Mouse (Mus musculus) thymus, postnatal 0 days (tissue): ENCODE measurements at regions not wholly inside any gene's neighbourhood (a gene's known extent, or its start where the extent isn't known, plus 50 kb on each side); places are given as distances from the start of the nearest gene placed in this dataset.
"Not testable (repeated sequence)": the region's sequence is repeated elsewhere in the genome, so short reads cannot be mapped to it uniquely, and the experiment has no call there.

Experiments used
- DNase-seq: peaks from one replicate; pipeline ENCODE4 v3.0.0-alpha.2; 2015; ENCODE audit warnings: low spot score

DNA sequence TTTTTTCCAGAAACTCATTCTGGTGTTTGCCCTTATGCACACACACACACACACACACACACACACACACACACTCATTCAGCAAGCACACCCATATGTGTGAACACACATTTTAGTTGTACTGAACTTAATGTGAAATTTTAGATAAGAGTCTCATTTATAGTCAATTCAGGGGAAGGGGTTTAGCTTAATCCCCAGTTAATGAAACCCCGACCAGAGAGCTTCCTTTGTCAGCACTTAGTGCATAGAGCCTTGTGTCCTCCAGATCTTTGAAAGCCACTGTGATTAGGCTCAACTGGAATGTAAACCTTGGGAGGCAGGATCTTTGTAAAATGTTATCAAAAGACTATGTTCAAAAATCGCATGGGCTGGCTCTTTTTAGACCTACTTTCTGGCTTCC is 53.4 kb downstream of the Rps12 start:
- no peak for DNase-seq

DNA sequence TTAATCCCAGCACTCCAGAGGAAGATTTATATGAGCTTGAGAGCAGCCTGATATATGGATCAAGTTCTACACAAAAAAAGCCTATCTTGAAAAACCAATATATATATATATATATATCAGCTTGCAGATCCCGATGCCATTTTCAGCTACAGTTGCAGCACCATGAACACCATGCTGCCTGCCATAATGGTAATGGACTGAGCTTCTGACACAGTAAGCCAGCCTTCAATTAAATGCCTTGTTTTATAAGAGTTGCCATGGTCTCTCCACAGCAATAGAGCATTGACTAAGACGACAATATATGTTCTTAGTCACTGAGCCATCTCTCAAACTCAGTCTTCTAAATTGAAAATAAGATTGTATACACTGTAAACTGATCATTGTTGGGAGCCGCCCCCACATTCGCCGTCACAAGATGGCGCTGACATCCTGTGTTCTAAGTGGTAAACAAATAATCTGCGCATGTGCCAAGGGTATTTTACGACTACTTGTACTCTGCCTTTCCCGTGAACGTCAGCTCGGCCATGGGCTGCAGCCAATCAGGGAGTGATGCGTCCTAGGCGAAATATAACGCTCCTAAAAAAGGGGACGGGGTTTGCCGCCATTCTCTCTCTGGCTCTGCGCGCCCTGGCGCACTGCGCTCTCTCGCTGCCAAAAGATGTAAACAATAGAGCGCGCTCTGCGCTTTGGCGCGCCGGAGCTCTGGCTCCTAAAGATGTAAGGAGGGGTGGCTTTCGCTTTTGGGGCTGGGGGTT is 60.9 kb downstream of the Rps12 start:
- not testable (repeated sequence) for DNase-seq

DNA sequence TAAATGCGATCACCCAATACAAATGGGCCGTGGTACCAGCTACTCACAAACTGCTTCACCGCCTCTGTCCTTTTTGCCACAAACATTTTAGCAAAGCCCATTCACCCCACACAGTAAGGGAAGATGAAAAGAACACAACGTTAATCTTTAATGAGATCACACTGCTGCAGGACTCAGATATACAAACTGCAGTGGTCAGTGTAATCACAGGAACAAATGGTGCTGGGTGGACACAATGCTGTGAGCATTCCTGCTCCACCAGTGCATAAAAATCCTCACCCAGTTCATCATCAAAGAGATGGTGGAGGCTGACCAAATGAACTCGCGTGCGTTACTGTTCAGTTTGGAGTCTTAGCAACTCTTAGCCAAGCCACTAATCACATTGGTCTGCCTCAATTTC is 69.0 kb downstream of the Rps12 start:
- DNase-seq, result no peak

DNA sequence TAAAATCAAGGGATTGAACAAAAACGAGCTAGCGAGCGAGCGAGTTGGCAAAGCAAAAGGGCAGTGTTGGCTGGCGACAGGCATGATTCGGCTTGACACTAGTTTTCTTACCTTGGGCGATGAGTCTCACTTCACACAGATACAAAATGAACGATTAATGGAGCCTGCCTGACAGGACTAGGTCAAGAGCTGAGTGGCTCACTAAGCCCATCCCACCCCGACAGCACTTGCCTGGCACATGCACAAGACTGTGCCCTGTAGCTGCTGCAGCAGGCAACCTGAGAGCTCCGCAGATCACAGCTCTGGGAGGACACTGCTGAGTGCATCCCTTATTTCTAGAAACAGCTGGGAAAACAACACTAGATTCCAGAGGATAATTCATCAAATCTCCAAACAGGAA is 71.6 kb downstream of the Rps12 start:
- no peak for DNase-seq

DNA sequence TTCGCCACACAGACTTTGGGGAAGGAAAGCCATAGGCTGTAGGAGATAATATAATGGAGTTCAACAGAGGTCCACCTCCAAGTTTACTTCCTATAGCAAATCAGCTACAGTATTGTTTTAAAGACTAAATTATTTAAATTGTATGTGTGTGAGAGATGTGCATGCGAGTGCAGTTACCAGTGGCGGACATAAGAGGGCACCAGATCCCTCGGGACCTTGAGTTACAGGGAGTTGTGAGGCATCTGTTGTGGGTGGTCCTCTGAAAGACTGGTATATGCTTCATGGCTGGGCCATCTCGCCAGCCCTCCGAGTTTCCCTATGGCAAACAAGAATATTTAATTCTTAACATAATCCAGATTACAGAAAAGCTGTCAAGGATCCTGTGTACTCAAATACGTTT is 72.0 kb downstream of the Rps12 start:
- DNase-seq, result no peak

DNA sequence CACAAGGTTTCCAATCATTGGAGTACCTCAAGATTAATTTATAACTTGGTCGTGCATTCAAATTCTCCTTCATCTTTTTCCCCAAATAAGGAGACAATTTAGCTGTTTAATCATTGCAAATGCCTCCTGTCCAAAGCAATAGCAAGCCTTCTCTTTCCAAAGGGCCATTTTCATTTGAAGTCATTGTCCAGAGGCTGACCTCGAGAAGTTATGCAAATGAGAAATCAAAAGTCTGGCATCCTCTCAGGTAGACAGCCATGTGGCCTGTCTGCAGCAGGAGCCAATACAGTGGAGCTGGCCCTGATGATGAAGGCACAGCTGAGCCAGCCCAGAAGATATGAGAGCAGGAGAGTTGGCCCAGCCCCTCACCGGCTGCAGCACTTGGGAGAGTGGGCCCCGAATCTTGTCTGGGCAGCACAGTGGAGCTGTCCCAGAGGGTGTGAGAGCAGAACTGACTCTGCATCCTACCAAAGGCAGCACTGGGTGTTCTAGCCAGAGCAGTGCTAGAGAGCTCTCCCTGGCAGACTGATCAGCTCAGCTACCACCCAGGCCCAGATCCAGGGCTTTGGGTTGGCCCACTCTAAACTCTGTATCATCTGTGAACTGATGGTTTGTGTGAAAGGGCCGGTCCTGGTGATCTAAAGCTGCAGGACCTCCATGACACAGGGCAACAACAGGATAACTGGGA is 74.2 kb downstream of the Rps12 start:
- no peak for DNase-seq

DNA sequence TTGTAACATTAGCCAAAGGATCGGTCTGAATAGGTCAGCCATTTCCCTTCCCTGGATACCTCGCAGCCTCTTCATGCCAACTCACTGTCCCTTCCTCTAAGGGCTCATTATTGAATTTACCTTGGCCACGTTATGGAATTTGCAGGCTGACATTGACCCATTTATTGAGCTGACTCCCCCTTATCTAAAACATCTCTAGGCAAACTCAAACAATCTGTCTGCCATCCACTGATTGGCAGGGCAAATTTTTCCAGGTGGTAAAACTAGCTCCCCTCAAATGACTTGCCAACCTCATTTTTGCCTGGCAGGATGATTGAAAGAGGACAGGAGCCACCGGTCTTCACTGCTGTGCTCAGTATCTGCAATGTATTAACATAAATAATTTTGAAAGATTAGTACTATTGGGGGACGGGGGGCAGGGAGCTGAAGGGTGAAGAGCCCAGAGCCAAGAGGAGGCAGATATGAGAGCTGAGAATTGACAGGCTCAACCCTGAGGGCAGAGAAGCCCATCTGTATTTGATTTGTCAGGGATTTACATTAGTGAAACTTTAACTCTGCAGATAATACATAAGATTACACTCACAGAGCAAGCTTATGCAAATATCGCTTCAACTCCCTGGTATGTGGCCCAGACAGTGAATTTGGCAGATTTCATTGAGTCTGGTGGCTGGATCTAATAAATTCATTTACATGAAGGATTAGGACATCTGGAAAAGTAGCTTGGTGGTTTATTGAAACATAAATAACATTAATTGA is 75.5 kb downstream of the Rps12 start:
- no peak for DNase-seq

DNA sequence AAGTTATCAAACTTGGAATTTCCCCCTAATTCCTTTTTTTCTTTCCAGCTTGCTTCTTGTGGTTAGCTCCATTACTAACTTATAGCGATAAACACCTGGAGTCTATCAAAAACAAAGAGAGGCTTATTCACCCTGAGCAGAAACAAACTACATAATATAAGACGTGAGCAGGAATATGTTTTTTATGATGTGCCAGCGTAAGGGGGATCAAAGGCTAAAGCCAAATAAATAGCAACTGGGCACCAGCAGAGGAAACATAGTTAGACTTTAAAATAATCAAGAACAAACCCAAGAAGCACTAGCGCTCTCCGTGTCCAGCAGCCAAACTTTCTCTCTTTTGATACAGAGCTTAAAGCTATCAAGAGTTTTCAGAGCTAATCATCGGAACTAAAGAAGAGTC is 76.1 kb downstream of the Rps12 start:
- DNase-seq, result no peak

DNA sequence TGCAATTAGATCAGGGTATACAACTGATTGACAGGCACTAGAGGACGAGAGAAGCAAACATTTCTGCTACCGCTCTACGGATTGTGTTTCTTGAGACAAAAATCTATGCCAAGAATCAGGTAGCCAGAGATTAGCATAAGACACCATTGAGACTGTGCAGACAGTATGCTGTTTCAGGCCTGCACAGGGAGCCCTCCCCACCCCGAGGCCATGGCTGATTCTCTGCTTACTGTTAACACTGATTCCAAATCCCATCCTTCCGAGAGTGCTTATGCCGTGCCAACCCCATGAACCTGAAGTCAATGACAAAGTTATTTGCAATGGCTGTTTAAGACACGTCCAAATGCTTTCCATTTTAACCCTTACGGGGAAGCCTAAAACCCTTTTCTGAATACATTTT is 78.8 kb downstream of the Rps12 start:
- DNase-seq, result no peak

DNA sequence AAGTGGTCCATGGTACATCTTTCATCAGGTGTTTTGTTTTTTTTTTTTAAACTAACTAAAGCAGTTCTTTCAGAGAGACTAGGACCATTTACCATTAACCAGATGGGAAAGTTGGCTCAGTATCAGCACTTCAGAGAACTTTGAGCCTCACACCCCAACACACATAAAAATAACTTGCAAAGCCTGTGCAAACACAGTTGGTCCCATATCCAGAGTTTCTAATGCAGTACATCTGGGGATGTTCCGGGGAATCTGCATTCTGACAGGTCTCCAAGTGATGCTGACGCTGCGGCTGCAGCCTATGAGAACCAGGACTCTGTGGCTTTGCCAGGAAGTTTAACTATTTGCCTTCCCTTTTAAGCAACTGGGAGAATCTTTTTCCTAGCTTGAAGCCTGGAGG is 79.9 kb downstream of the Rps12 start:
- no peak for DNase-seq

DNA sequence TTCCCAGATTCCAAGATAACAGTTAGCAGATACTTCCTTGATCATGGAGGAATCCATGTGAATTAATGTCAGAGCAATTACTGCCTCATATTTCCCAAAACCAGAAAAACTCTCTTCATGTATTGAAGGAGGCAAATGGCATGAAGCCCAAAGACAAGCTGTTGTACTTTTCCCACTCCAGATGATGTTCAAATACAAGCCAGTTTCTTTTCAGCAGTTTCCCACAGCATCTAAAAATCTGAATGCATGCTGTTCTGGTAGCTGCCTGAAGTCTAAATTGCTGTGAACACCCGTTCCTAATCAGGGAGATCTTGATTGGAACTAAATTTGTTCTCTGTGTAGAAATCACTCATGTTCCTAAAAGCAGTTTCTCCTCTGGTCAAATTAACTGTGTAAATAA is 83.0 kb downstream of the Rps12 start:
- no peak for DNase-seq

DNA sequence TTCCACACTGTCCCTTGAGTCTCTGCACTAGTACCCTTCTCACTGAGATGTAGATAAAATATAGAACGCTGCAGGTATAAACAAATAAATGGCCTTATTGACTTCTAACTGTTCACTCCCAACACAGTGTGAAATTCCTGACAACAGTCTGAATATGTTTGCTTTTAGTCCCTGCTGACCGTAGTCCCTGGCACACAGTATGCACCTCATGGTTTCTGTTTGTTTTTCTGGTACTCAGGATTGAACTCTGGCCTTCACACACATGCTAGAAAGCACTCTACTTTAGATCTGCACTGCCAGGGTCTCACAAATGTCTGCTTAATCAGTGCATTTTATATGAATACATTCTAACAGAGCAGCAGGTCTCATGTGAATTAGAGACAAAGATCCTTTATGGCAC is 95.8 kb downstream of the Rps12 start:
- no peak for DNase-seq

DNA sequence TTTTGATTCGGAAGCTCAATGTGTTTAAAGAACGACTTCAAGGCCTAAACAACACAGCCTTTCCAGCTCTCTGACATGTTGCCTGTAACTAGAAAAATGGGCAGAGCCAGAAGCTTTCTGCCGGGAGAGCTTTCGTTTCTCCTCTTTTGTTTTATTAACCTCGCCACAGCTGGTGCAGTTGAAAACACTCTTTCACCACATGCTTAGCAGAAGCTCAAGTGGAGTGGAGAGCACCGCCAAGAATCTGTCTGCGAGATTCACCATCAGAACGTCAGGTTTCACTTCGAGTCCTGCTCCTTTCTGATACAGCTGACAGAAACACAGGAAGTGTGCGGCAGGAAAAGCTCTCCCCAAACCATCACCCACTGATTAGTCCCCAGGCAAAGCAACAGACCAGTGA is 100.1 kb downstream of the Rps12 start:
- no peak for DNase-seq

DNA sequence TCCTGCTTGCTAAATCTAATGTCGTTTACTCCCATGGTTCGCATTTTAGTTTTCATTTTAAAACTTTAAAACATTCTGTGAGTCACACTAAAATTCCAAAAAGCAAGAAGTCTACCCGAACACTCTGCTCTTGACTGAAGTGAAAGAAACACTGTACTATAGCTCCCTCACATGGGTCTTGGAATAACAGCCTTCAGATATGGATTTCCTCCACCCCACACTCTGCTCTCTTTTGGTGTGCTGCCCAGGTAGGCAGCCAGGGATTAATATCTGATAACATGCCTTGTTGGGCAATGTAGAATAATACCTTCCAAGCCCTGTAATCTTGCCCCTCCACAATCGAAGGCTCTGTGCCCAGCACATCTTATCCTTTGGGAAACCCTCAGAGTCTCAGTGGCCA is 104.0 kb downstream of the Rps12 start:
- DNase-seq, result no peak

DNA sequence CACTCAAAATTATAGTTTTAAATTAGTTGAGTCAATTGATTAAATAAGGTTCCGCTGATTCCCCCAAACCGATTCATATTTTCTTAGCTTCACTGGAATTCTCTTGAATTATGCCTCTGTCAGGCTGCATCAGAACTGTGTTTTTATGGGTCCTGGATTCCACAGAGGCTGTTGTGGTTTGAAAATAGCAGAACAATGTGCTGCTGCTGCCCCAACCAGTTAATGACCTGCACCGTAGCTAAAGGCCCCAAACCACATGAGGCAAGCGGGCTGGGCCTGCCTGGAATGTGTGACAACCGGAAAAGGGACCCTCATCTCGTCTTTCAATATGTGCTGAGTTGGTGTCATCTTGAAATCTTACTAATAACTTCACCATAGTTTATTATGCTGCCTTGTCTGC is 111.2 kb downstream of the Rps12 start:
- DNase-seq, result no peak

DNA sequence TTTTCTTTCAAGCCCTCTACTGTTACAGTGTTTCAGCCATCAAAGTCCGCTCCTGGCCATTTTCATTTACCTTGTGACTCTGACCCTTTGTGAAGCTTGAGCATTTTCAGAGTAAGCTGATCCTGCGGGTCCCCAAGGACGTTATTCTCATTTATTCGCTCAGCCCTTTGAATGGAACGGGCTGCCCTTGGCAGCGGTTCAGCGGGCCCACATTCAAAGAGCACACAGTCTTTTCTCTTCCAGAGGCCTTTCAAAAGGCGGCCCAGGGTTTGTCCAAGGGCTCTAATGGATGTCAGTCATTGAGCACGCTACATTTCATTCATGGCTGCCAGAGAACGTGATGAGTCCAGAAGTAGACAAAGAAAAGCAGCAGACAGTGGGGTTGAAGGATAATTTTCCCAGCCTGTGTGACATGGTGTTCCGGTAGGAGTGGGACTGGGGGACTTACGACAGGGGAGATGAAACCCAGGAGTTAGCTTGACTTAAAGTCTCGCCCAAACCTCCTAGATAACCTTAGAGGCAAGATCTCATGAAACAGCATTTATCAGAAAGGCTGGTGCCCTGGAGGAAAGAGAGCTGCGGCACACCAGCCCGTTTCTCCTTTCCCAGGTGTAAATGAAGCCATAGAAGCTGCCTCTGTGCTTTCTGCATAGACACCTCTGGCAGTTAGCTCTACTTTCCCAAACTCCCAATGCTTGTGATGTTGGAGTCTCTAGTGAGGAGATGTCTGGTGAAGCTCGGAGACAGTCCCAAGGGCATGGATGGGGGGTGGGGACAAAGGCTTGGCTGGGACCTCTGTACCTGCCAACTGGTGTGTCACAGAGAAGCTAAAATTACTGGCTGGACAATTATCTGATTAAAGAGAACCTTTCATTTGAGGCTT is 112.2 kb downstream of the Rps12 start:
- DNase-seq, result no peak

DNA sequence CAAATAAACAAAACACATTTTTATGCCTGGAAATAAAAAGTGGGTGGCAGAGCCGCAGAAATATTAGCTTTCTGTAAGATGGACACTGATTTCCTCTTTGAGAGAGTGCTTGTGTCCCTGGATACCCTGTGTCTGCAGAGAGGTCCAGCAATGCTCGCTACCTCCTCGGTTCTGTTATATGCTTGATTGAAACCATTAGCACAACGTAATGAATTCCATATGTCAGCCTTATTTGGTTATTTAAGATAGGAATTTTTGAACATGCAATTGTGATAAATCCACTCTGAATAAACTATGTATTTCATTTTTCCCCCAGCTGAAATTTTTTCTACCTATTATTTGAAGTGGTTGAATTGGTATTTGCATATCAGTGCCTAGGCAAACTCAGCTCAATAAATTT is 114.8 kb downstream of the Rps12 start:
- DNase-seq, result no peak

DNA sequence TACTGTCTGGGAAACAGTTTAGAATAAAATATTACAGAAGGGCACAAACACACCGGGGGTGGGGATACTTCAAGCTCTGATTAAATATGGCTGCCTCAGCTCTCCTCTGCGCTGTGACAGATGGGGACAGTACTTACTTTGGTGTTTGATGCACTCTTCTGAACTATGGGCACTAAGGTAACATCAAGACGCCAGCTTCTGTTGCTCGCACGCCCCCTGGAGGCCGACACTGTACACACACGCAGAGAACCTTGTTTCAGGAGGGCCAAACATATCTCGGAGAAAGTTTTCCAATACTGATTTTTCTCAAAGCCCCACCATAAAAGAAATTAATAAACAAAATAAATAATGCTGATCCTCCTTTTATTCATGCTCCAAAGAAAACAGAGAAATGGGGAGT is 115.6 kb downstream of the Rps12 start:
- DNase-seq, result peak; percentile 6

DNA sequence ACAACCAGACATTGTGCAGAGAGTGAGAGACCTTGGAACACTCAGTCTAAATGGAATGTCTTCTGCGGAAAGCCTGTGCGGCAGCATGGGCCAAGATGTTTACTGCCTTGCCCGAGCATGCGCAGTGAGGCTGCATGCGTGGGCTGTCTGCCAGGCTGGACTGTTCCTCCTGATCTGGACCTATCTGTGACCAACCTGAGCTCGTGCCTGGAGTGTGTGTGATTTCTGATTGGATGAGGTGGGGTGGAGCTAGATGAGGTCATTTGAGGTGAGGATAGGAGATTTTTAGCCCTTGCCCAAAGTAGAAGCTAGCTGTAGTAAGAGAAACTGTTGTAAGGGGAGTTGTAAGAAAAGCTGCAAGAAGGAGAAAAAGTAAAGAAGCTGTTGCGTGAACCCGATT is 121.2 kb downstream of the Rps12 start:
- DNase-seq, result not testable (repeated sequence)

DNA sequence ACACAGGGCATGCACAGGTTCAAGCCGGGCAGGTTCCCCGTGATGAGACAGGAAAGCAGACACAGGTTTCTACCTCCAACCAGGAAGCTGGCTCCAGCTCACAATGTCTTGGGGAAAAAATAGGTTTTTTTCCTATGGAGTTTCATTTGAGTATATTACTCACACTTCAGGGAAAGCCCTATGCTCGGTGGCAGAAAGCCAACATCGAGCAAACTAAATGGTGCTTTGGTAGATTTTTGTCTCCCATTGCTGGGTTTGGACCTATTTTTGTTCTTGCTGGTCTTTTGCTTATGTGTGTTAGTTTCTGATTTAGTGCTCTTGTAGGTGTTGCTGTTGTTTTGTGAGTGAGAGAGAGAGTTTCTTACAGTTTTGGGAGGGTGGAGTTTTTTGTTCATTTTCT is 160.9 kb downstream of the Rps12 start:
- DNase-seq, result no peak

DNA sequence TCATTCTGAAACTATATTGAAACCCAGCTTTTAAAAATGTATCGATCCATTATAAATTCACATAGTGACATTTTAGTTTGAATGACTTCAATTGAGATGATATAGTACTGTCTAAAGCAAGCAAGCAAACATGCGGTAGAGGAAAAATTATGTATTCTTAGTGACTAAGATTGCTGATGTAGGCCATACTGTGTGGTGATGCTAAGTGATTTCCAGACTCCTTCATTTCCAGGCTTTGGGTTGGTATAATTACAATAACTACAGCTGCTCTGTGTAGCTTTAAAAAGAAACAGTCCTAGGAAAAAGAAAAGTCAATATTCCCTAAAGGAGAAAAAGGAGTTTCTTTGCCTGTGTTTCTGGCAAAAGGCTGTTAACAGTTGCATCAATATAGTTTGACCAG is 175.0 kb downstream of the Rps12 start:
- no peak for DNase-seq

DNA sequence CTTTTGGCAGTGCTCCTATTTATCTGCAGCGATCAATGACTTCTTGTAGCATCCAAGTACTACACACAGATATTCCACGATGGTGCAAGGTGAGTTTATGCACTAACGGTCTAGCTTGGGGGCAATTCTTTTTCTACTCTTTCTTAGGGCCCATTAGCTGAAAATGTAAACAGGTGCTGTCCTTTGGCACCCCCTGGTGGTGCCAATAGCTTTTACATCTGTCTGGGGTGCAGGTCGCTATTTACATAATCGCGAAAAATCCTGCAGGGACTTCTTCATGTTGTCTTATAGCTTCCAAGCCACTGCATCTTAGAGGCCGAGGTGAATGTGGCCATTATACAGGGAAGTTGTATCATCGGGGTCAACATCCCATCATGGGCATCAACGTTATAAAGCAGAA is 175.9 kb downstream of the Rps12 start:
- DNase-seq, result peak; percentile 27
